Mouse (Mus musculus) activated CD4-positive, CD25-positive, alpha-beta regulatory T cell, adult 4 months (primary cell): ENCODE measurements around the gene Glo1. TPM values are rescaled to one million over a fixed set of nuclear protein-coding genes. Genes with fewer than 3 reads are reported as not detected.
A peak's percentile ranks its signal among the peaks of the same experiment; 100 is the strongest.

ENCODE experiments used
- ATAC-seq: one replicate; pipeline ENCODE4 v1.8.0; 2017
- polyA plus RNA-seq, 2 experiments: library from polyadenylated mRNA; unstranded; fragments of 100-300 nt; shearing (Covaris generic); gene quantifications; one replicate each; pipeline ENCODE4 v1.2.1; 2017

Gene Glo1
- polyA plus RNA-seq, 2 experiments from 2014 or later: 117 to 142 TPM

- ATAC-seq: peak; percentile 99
Measured at GRCm38 (mm10) chr17:30612075-30612859, 14.4 kb downstream of the Glo1 start.

GRCm38 (mm10) chr17:30611221-30612074, 15.2 kb downstream of the Glo1 start:
- ATAC-seq: no peak

GRCm38 (mm10) chr17:30610739-30611138, 15.9 kb downstream of the Glo1 start:
- no peak for ATAC-seq

- ATAC-seq: no peak
Measured at GRCm38 (mm10) chr17:30609980-30610307, 16.7 kb downstream of the Glo1 start.

GRCm38 (mm10) chr17:30609305-30609979, 17.2 kb downstream of the Glo1 start:
- no peak for ATAC-seq

GRCm38 (mm10) chr17:30607909-30608495, 18.7 kb downstream of the Glo1 start:
- ATAC-seq: no peak

- ATAC-seq: no peak
Measured at GRCm38 (mm10) chr17:30607330-30607729, 19.3 kb downstream of the Glo1 start.

GRCm38 (mm10) chr17:30606634-30607081, 20.0 kb downstream of the Glo1 start:
- ATAC-seq: no peak

- no peak for ATAC-seq
Measured at GRCm38 (mm10) chr17:30606206-30606605, 20.5 kb downstream of the Glo1 start.

GRCm38 (mm10) chr17:30605001-30605400, 21.7 kb downstream of the Glo1 start:
- ATAC-seq: no peak

GRCm38 (mm10) chr17:30604296-30604695, 22.4 kb downstream of the Glo1 start:
- ATAC-seq: no peak

- ATAC-seq: no peak
Measured at GRCm38 (mm10) chr17:30602175-30602574, 24.5 kb downstream of the Glo1 start.

GRCm38 (mm10) chr17:30598300-30598699, 28.4 kb downstream of the Glo1 start:
- no peak for ATAC-seq

- no peak for ATAC-seq
Measured at GRCm38 (mm10) chr17:30597786-30598185, 28.9 kb downstream of the Glo1 start.

GRCm38 (mm10) chr17:30594846-30595245, 31.8 kb downstream of the Glo1 start:
- no peak for ATAC-seq

GRCm38 (mm10) chr17:30594407-30594806, 32.3 kb downstream of the Glo1 start:
- no peak for ATAC-seq

GRCm38 (mm10) chr17:30590417-30591198, 36.1 kb downstream of the Glo1 start:
- ATAC-seq: peak; percentile 46

- no peak for ATAC-seq
Measured at GRCm38 (mm10) chr17:30583258-30584001, 43.2 kb downstream of the Glo1 start.

- ATAC-seq: no peak
Measured at GRCm38 (mm10) chr17:30582313-30582712, 44.4 kb downstream of the Glo1 start.

GRCm38 (mm10) chr17:30581201-30581600, 45.5 kb downstream of the Glo1 start:
- no peak for ATAC-seq

GRCm38 (mm10) chr17:30580781-30581180, 45.9 kb downstream of the Glo1 start:
- ATAC-seq: no peak
